Mouse (Mus musculus) liver, adult 2 months (tissue): ENCODE measurements at regions not wholly inside any gene's neighbourhood (a gene's known extent, or its start where the extent isn't known, plus 50 kb on each side); places are given as distances from the start of the nearest gene placed in this dataset.

ENCODE experiments used
- CTCF ChIP-seq: fragments of 200-500 bp; IDR thresholded peaks from 2 replicates; pipeline ENCODE4 v1.5.1; 2011; ENCODE audit warnings: low read depth, low read length, control low read depth
- POLR2A ChIP-seq: fragments of 200-500 bp; IDR thresholded peaks from 2 replicates; pipeline ENCODE4 v1.6.1; 2011; ENCODE audit warnings: low read length, control low read depth; ENCODE audit not compliant: insufficient read depth; ENCODE audit errors: extremely low read depth

- no peak for TF ChIP-seq POLR2A
- no peak for TF ChIP-seq CTCF
Measured at GRCm38 (mm10) chr12:109525613-109526012, 73.0 kb downstream of the Dlk1 start.
